Mouse (Mus musculus): ENCODE data around the gene 0610010K14Rik.

Gene 0610010K14Rik

GRCm38 (mm10) chr11:70216103-70216502 is 21.6 kb downstream of the 0610010K14Rik start:
- DNase-seq (ENCODE audit: low read depth, low spot score): no peak

- DNase-seq (ENCODE audit: low read depth, low spot score): no peak
Observed at GRCm38 (mm10) chr11:70215301-70215700, 22.4 kb downstream of the 0610010K14Rik start.

- DNase-seq (ENCODE audit: low read depth, low spot score): no peak
Observed at GRCm38 (mm10) chr11:70214856-70215209, 22.9 kb downstream of the 0610010K14Rik start.

GRCm38 (mm10) chr11:70214191-70214855 is 23.4 kb downstream of the 0610010K14Rik start:
- no peak for DNase-seq (ENCODE audit: low read depth, low spot score)

- no peak for DNase-seq (ENCODE audit: low read depth, low spot score)
Observed at GRCm38 (mm10) chr11:70213736-70214135, 24.0 kb downstream of the 0610010K14Rik start.

GRCm38 (mm10) chr11:70212896-70213295 is 24.8 kb downstream of the 0610010K14Rik start:
- no peak for DNase-seq (ENCODE audit: low read depth, low spot score)

- DNase-seq (ENCODE audit: low read depth, low spot score): no peak
Observed at GRCm38 (mm10) chr11:70212423-70212822, 25.3 kb downstream of the 0610010K14Rik start, which contains the start of gene Slc16a11. Slc16a11 (plus strand) TSS chr11:70212752.

- no peak for DNase-seq (ENCODE audit: low read depth, low spot score)
Observed at GRCm38 (mm10) chr11:70211972-70212371, 25.7 kb downstream of the 0610010K14Rik start.

- no peak for DNase-seq (ENCODE audit: low read depth, low spot score)
Observed at GRCm38 (mm10) chr11:70210681-70211080, 27.0 kb downstream of the 0610010K14Rik start.

GRCm38 (mm10) chr11:70208778-70209388 is 28.8 kb downstream of the 0610010K14Rik start:
- no peak for DNase-seq (ENCODE audit: low read depth, low spot score)

- no peak for DNase-seq (ENCODE audit: low read depth, low spot score)
Observed at GRCm38 (mm10) chr11:70207283-70207682, 30.4 kb downstream of the 0610010K14Rik start.

- DNase-seq (ENCODE audit: low read depth, low spot score): no peak
Observed at GRCm38 (mm10) chr11:70206801-70207200, 30.9 kb downstream of the 0610010K14Rik start.

GRCm38 (mm10) chr11:70201691-70202090 is 36.0 kb downstream of the 0610010K14Rik start:
- no peak for DNase-seq (ENCODE audit: low read depth, low spot score)

- no peak for DNase-seq (ENCODE audit: low read depth, low spot score)
Observed at GRCm38 (mm10) chr11:70200036-70200608, 37.6 kb downstream of the 0610010K14Rik start.

- no peak for DNase-seq (ENCODE audit: low read depth, low spot score)
Observed at GRCm38 (mm10) chr11:70199107-70199506, 38.6 kb downstream of the 0610010K14Rik start.

GRCm38 (mm10) chr11:70198332-70198731 is 39.4 kb downstream of the 0610010K14Rik start:
- no peak for DNase-seq (ENCODE audit: low read depth, low spot score)

GRCm38 (mm10) chr11:70193354-70194285 is 44.1 kb downstream of the 0610010K14Rik start:
- no peak for DNase-seq (ENCODE audit: low read depth, low spot score)

GRCm38 (mm10) chr11:70192157-70192556 is 45.6 kb downstream of the 0610010K14Rik start:
- no peak for DNase-seq (ENCODE audit: low read depth, low spot score)

GRCm38 (mm10) chr11:70191188-70191587 is 46.5 kb downstream of the 0610010K14Rik start:
- DNase-seq (ENCODE audit: low read depth, low spot score): no peak

GRCm38 (mm10) chr11:70189319-70190134 is 48.2 kb downstream of the 0610010K14Rik start:
- DNase-seq (ENCODE audit: low read depth, low spot score): no peak

All from WW6 (cell line).